Mouse (Mus musculus): Measurements from ENCODE around the gene Krt222. TPM values are rescaled to one million over a fixed set of nuclear protein-coding genes. Genes with fewer than 3 reads are reported as not detected.
A peak's percentile ranks its signal among the peaks of the same experiment; 100 is the strongest.

Krt222 gene
- polyA plus RNA-seq, 1 experiment, result 22.9 TPM

DNA sequence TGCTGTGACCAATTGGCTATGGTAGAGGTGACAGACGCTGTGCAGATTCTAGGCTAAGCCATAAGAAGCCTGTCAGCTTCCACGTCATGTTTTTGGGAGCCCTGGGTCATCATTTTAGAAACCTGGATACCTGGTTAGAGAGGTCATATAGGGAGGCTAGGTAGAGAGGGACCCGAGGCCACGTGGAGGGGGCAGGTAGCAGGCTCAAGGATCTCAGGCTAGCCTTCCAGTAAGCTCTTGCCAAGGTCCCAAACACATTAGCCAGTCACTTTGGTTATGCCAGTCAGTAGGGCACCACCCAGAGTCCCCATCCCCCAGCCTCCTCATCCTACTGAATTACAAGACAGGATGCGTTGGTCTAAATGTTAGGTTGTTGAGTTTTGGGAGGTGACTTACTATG lies 1.8 kb downstream of the Krt222 start:
- DNase-seq (ENCODE audit: extremely low spot score in 1 of 2, low spot score in 1 of 2), result no peak

DNA sequence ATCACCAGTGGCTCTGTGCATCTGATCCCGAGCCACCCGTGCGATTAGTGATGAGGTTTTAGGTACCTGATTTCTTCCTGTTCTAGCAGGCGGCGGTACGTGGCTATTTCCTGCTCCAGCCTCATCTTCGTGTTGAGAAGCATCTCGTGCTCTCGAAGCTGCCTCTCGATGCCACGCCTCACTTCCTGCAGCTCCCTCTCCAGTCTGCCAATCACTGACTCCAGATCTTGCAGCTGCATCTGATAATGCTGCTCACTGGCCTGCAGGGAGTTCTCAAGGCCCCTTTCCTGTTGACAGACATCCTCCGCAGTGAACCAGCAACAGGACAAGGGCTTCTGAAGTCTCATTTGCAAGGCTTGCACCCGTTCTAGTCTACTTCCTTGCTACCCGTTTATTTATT lies 5.4 kb downstream of the Krt222 start:
- DNase-seq (ENCODE audit: extremely low spot score in 1 of 2, low spot score in 1 of 2), result no peak

GRCm38 (mm10) chr11:99231049-99231816 lies 12.7 kb downstream of the Krt222 start:
- no peak for DNase-seq (ENCODE audit: extremely low spot score in 1 of 2, low spot score in 1 of 2)

GRCm38 (mm10) chr11:99230261-99231048 lies 13.4 kb downstream of the Krt222 start, which contains the start of gene Smarce1:
Smarce1 (minus strand) TSS chr11:99231017.
- DNase-seq (ENCODE audit: extremely low spot score in 1 of 2, low spot score in 1 of 2), result peak in 1 of 2 experiments; percentile 80

- no peak for DNase-seq (ENCODE audit: extremely low spot score in 1 of 2, low spot score in 1 of 2)
These were observed 14.1 kb downstream of the Krt222 start for GRCm38 (mm10) chr11:99229641-99230260.

GRCm38 (mm10) chr11:99226298-99226697 lies 17.6 kb downstream of the Krt222 start:
- DNase-seq (ENCODE audit: extremely low spot score in 1 of 2, low spot score in 1 of 2), result no peak

DNA sequence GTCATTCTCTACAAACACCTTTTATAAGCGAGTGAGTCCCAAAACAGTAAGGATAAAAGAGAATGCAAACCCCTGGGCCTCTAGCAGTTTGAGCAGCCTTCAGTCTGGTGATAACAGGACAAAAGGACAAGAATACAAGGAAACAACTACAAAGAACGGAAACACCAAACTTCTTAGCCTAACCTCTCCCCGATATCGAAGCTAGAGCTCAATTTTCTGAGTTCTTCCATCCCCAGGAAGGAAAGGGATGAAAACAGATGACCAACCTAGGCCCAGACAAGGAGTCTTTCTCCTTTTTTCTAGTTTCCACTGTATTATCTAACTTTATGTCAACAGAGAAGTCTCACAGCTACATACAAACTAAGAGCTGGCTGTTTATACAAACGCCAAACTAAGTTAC lies 20.6 kb downstream of the Krt222 start:
- no peak for DNase-seq (ENCODE audit: extremely low spot score in 1 of 2, low spot score in 1 of 2)

- no peak for DNase-seq (ENCODE audit: extremely low spot score in 1 of 2, low spot score in 1 of 2)
These were observed 22.1 kb downstream of the Krt222 start for GRCm38 (mm10) chr11:99221811-99222210.

- DNase-seq (ENCODE audit: extremely low spot score in 1 of 2, low spot score in 1 of 2), result no peak
These were observed 26.5 kb downstream of the Krt222 start for GRCm38 (mm10) chr11:99217248-99217986.

- peak in 1 of 2 experiments; percentile 37 for DNase-seq (ENCODE audit: extremely low spot score in 1 of 2, low spot score in 1 of 2)
These were observed 27.7 kb downstream of the Krt222 start for GRCm38 (mm10) chr11:99216181-99216580.

- DNase-seq (ENCODE audit: extremely low spot score in 1 of 2, low spot score in 1 of 2), result no peak
These were observed 31.2 kb downstream of the Krt222 start for GRCm38 (mm10) chr11:99212693-99213092.

- no peak for DNase-seq (ENCODE audit: extremely low spot score in 1 of 2, low spot score in 1 of 2)
These were observed 31.9 kb downstream of the Krt222 start for GRCm38 (mm10) chr11:99211964-99212363.

DNA sequence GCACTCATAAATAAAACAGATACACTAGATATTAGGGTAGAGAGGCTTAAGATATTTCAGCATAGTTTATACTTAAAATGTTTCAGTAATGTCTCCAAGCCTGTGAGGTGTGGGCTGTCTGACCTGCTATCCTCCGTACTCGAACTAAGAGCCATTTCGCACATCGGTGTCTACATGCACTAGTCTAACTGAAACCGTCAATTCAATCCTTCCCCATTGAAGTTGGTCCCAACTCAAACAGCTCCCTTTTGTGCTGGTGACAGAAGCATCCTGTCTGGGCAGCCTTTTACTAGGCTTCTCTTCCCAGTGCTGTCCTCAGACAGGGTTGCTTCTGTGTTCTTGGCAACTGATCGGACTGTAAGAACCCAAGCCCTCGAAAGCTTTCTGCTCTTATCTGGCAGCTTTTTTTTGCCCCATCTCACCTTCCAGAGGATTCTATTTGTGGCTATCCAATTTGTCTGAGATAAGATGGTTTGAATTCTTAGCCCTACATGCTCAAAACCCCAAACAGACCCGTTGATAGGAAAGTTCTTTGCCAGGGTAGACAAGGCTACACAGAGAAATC lies 35.7 kb downstream of the Krt222 start:
- DNase-seq (ENCODE audit: extremely low spot score in 1 of 2, low spot score in 1 of 2), result no peak

DNA sequence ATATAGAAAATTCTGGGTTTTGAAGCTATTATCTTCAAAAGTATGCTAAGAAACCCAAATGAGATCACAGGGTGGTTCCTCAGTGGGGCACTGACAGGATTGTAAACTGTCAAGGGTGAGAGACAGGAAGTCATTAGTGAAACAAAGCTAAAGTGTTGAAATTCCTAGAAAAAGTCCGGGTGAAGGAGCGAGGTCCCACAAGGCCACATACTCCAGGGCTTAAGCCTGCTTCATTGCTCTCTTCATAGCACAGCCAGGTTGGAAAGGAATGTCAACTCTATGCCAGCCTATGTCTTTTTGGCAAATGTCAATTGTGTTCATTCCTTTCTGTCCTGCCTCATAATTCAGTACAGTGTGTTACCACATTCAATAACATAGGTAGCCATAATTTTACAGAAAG lies 36.4 kb downstream of the Krt222 start:
- DNase-seq (ENCODE audit: extremely low spot score in 1 of 2, low spot score in 1 of 2), result no peak

GRCm38 (mm10) chr11:99206954-99207353 lies 36.9 kb downstream of the Krt222 start:
- peak in 1 of 2 experiments; percentile 34 for DNase-seq (ENCODE audit: extremely low spot score in 1 of 2, low spot score in 1 of 2)

- DNase-seq (ENCODE audit: extremely low spot score in 1 of 2, low spot score in 1 of 2), result peak in 1 of 2 experiments; percentile 71
These were observed 54.7 kb downstream of the Krt222 start for GRCm38 (mm10) chr11:99189154-99189582.

DNA sequence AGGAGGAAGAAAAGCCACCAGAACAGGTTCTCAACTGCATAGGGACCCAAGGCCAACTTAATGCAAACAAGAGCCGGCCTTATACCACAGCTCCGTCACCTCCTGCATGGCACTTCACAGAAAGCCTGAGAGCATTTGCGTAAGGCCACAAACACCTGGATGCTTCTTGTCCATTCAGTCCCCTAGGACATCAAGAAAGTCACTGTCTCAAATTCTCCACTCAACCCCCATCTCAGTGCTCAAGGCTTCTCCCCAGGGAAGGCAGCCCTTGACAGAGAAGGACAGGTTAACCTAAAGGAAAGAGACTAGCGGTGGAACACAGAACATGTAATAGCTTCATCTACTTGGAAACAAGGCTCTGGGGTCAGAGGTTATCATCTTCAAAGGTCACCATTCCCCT lies 56.5 kb downstream of the Krt222 start:
- no peak for DNase-seq (ENCODE audit: extremely low spot score in 1 of 2, low spot score in 1 of 2)

GRCm38 (mm10) chr11:99186836-99187235 lies 57.0 kb downstream of the Krt222 start:
- DNase-seq (ENCODE audit: extremely low spot score in 1 of 2, low spot score in 1 of 2), result no peak
